Mouse (Mus musculus) hindbrain, postnatal 0 days (tissue): Measurements from ENCODE around the gene Aldh2. TPM values are rescaled to one million over a fixed set of nuclear protein-coding genes. Genes with fewer than 3 reads are reported as not detected.

ENCODE experiments used
- ATAC-seq: fragments of 200-750 bp; cut with Nextera tagmentation; 2 replicates; pipeline ENCODE4 v1.8.0; 2017; ENCODE audit warnings: mild to moderate bottlenecking, moderate TSS enrichment, moderate library complexity
- DNase-seq: peaks from one replicate; pipeline ENCODE4 v3.0.0-alpha.2; 2015; ENCODE audit warnings: low spot score
- H3K27ac ChIP-seq: fragments of 300-500 bp; sonication (generic); 2 replicates; pipeline ENCODE4 v1.5.1; 2014; ENCODE audit warnings: mild to moderate bottlenecking
- H3K27me3 ChIP-seq: fragments of 300-500 bp; sonication (generic); 2 replicates; pipeline ENCODE4 v1.6.1; 2014; ENCODE audit warnings: low read length, mixed read lengths; ENCODE audit not compliant: insufficient read depth
- H3K36me3 ChIP-seq: fragments of 300-500 bp; sonication (generic); 2 replicates; pipeline ENCODE4 v1.6.1; 2014; ENCODE audit warnings: low read length, mixed read lengths; ENCODE audit not compliant: insufficient read depth
- H3K4me1 ChIP-seq: fragments of 300-500 bp; sonication (generic); 2 replicates; pipeline ENCODE4 v1.6.1; 2014; ENCODE audit warnings: antibody characterized with exemption, low read length, mixed read lengths; ENCODE audit not compliant: insufficient read depth
- H3K4me2 ChIP-seq: fragments of 300-500 bp; sonication (generic); 2 replicates; pipeline ENCODE4 v1.6.1; 2014; ENCODE audit warnings: low read depth, mild to moderate bottlenecking, low read length, moderate library complexity, mixed read lengths
- H3K4me3 ChIP-seq: fragments of 300-500 bp; sonication (generic); 2 replicates; pipeline ENCODE4 v1.5.1; 2014; ENCODE audit warnings: low read length
- H3K9ac ChIP-seq: fragments of 300-500 bp; sonication (generic); replicated peaks from 2 replicates; pipeline ENCODE4 v1.6.1; 2014; ENCODE audit warnings: mild to moderate bottlenecking, low read length, moderate library complexity, mixed read lengths
- H3K9me3 ChIP-seq: fragments of 300-500 bp; sonication (generic); 2 replicates; pipeline ENCODE4 v1.6.1; 2016; ENCODE audit warnings: low read length, mixed read lengths
- CTCF ChIP-seq: IDR thresholded peaks from 2 replicates; pipeline ENCODE4 v1.5.1; 2016; ENCODE audit warnings: antibody characterized with exemption, control low read depth, low read depth
- WGBS: fragments of 180-500 bp; shearing (Covaris S2); extraction: QIAGEN DNeasy Blood & Tissue Kit; methylation state at CpG from one replicate; pipeline ENCODE4 v1.1.7; 2014; 5-methylcytosine and 5-hydroxymethylcytosine counted together
- polyA plus RNA-seq: library from polyadenylated mRNA; unstranded; fragments of >200 nt; fragmentation: Nextera tagmentation; extraction: Ambion mirVana; gene quantifications from 2 replicates; pipeline ENCODE4 v1.2.1, GENCODE M21; 2015
- total RNA-seq: library from RNA; depleted of rRNA; stranded (reverse); fragments of >200 nt; gene quantifications from 2 replicates; pipeline ENCODE4 v1.2.3, GENCODE M21; 2014

The Aldh2 gene
- total and polyA plus RNA-seq, 2 experiments from 2014 or later, result 106 to 150 TPM

DNA sequence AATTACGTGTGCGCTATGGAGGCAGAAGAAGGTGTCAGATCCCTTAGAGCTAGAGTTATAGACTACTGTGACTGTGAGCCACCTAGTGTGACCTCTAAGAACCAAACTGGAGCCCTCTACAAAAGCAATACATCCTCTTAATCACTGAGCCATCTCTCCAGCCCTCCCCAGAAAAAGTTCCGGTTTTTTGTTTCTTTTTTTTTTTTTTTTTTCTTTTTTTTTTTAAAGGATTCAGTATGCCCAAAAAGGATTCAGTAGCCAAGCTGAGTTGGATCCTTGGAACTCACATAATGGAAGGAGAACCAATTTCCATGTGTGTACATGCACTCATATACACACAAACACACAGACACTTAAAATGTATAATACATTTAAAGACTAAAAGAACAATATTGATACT lies 50.3 kb downstream of the Aldh2 start:
- no peaks in the 10 kb centered on the region for H3K9me3 ChIP-seq
- peaks cover 7% of the 10 kb centered on the region for H3K4me1 ChIP-seq
- H3K36me3 ChIP-seq, result no peaks in the 10 kb centered on the region
- H3K4me3 ChIP-seq, result no peak overlapping the region
- H3K27me3 ChIP-seq, result no peaks in the 10 kb centered on the region
- DNase-seq, result no peak
- H3K27ac ChIP-seq, result no peak overlapping the region
- 79% methylated on average over 3 of the region's 3 CpGs for WGBS
- no peak overlapping the region for H3K9ac ChIP-seq
- no peak overlapping the region for H3K4me2 ChIP-seq
- no peak for TF ChIP-seq CTCF
- ATAC-seq, result no peak

GRCm38 (mm10) chr5:121541235-121541634 lies 52.4 kb downstream of the Aldh2 start:
- ATAC-seq (no peak), DNase-seq (peak; percentile 25)
- Histone ChIP-seq H3K4me1 (peaks cover 7% of the 10 kb centered on the region), H3K9me3 (no peaks in the 10 kb centered on the region), H3K27ac (no peak overlapping the region), H3K36me3 (peaks cover under 1% of the 10 kb centered on the region; the same call in 1 of the 2 replicates), H3K4me3 (no peak overlapping the region), H3K4me2 (no peak overlapping the region), H3K27me3 (no peaks in the 10 kb centered on the region), H3K9ac (no peak overlapping the region)
- TF ChIP-seq CTCF, result peak; percentile 43
- 86% methylated on average over 7 of the region's 7 CpGs for WGBS

DNA sequence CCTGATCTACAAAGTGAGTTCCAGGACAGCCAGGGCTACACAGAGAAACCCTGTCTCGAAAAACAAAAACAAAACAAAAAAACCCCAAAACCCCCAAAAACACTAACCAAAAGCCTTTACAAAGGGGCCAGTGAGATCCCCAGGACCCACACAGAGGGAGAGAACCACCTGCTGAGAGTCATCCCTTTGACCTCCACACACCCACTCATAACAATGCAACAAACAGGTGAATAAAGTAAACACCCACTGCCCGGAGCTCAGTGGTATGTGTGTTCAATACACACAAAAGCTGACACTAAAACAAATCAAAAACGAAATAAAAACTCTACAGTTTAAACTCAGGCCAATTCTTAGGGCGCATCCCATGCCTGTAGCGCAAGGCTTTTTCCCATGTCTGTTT lies 53.6 kb downstream of the Aldh2 start:
- Histone ChIP-seq H3K9ac (no peak overlapping the region), H3K27ac (no peak overlapping the region), H3K4me2 (no peak overlapping the region), H3K4me1 (peaks cover 7% of the 10 kb centered on the region), H3K9me3 (no peaks in the 10 kb centered on the region), H3K27me3 (no peaks in the 10 kb centered on the region), H3K4me3 (no peak overlapping the region), H3K36me3 (peaks cover 11% of the 10 kb centered on the region)
- ATAC-seq (no peak), DNase-seq (no peak)
- no peak for TF ChIP-seq CTCF
- 89% methylated on average over 5 of the region's 5 CpGs for WGBS

GRCm38 (mm10) chr5:121537588-121537987 lies 56.0 kb downstream of the Aldh2 start:
- no peak for ATAC-seq
- H3K9me3 ChIP-seq, result no peaks in the 10 kb centered on the region
- WGBS, result 80% methylated on average over 2 of the region's 2 CpGs

GRCm38 (mm10) chr5:121536921-121537555 lies 56.6 kb downstream of the Aldh2 start:
- no peaks in the 10 kb centered on the region for H3K27me3 ChIP-seq
- H3K4me2 ChIP-seq, result no peak overlapping the region
- no peak for TF ChIP-seq CTCF
- H3K9me3 ChIP-seq, result no peaks in the 10 kb centered on the region
- H3K4me1 ChIP-seq, result no peaks in the 10 kb centered on the region
- H3K27ac ChIP-seq, result no peak overlapping the region
- ATAC-seq (no peak), DNase-seq (no peak)
- WGBS, result 46% methylated on average over 7 of the region's 7 CpGs
- H3K36me3 ChIP-seq, result peaks cover 36% of the 10 kb centered on the region
- no peak overlapping the region for H3K9ac ChIP-seq
- no peak overlapping the region for H3K4me3 ChIP-seq

More at GRCm38 (mm10) chr5:121537588-121537987, 56.0 kb downstream of the Aldh2 start:
- H3K4me3 ChIP-seq, result no peak overlapping the region
- no peak overlapping the region for H3K27ac ChIP-seq
- H3K36me3 ChIP-seq, result peaks cover 31% of the 10 kb centered on the region
- no peak overlapping the region for H3K9ac ChIP-seq
- H3K27me3 ChIP-seq, result no peaks in the 10 kb centered on the region
- H3K4me1 ChIP-seq, result no peaks in the 10 kb centered on the region
- no peak for DNase-seq
- TF ChIP-seq CTCF, result no peak
- no peak overlapping the region for H3K4me2 ChIP-seq

GRCm38 (mm10) chr5:121535116-121535515 lies 58.5 kb downstream of the Aldh2 start:
- no peak overlapping the region for H3K4me2 ChIP-seq
- no peak overlapping the region for H3K9ac ChIP-seq
- ATAC-seq (no peak), DNase-seq (no peak)
- WGBS, result 97% methylated on average over 3 of the region's 3 CpGs
- peaks cover 51% of the 10 kb centered on the region for H3K36me3 ChIP-seq
- no peak overlapping the region for H3K27ac ChIP-seq
- H3K27me3 ChIP-seq, result no peaks in the 10 kb centered on the region
- H3K4me1 ChIP-seq, result no peaks in the 10 kb centered on the region
- no peak overlapping the region for H3K4me3 ChIP-seq
- no peak for TF ChIP-seq CTCF
- H3K9me3 ChIP-seq, result no peaks in the 10 kb centered on the region

DNA sequence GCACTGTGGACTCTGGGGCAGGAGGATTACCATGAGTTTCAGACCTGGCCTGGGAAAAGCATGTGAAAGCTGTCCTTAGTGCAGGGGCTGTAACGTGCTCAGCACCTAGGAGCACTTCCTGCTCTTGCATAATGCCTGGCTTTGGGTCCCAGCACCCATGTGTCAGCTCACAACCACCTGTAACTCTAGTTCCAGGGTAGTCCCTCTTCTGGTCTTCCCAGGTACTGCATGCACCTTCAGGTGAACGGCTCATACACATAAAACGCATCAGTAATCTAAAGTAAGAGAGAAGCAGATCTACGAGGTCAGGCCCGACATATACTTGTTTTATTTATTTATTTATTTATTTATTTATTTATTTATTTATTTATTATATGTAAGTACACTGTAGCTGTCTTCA lies 59.1 kb downstream of the Aldh2 start:
- H3K27me3 ChIP-seq, result no peaks in the 10 kb centered on the region
- TF ChIP-seq CTCF, result peak; percentile 57
- no peaks in the 10 kb centered on the region for H3K4me1 ChIP-seq
- H3K36me3 ChIP-seq, result peaks cover 55% of the 10 kb centered on the region
- no peak overlapping the region for H3K27ac ChIP-seq
- no peak overlapping the region for H3K9ac ChIP-seq
- WGBS, result 97% methylated on average over 5 of the region's 5 CpGs
- H3K4me3 ChIP-seq, result no peak overlapping the region
- ATAC-seq (no peak), DNase-seq (peak; percentile 25)
- H3K9me3 ChIP-seq, result no peaks in the 10 kb centered on the region
- no peak overlapping the region for H3K4me2 ChIP-seq
